ENCODE assay signal across 8 mouse cellular contexts in the genomic region with DNA sequence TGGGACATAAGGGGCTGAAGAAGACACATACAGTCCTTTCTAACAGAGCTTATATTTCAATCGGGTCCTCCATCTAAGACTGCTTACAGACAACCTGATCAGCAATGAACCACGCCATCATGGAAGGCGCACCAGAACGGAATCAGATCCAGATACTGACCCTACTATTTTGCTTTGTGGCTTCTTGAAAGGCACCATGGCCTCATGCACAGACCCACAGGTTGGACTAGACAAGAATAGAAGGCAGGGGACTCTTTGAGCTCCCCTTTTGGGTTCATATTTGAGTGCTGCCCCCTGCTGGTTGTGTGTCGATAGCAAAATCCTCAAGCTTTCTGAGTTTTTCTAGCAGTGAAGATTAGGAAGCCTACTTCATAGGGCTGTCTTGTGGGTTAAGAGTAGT.
DNase-seq lines count a peak whose midpoint lies in the region; ATAC-seq lines count a peak whose summit lies in the region.

No protein-coding gene starts in this region.

- H3K27me3 ChIP-seq in embryonic facial prominence, embryonic 12.5 days, result no peaks in the 10 kb centered on the region
- H3K27me3 ChIP-seq in limb, embryonic 12.5 days, result no peaks in the 10 kb centered on the region; the same call in 1 of the 2 replicates
- H3K27me3 ChIP-seq in midbrain, embryonic 14.5 days (ENCODE audit: control insufficient read depth, insufficient read depth, low read length), result no peaks in the 10 kb centered on the region

- ATAC-seq in embryonic facial prominence, embryonic 12.5 days (ENCODE audit: insufficient number of reproducible peaks, insufficient read depth, low FRiP score, low TSS enrichment), result 0 out of 2 replicates have a peak, but pooled peaks have one; percentile 17
- peak; percentile 53; the same call in 1 of the 2 replicates for ATAC-seq in limb, embryonic 12.5 days (ENCODE audit: insufficient number of reproducible peaks, insufficient read depth, low FRiP score, low TSS enrichment, low read depth)
- ATAC-seq in midbrain, embryonic 14.5 days (ENCODE audit: low FRiP score, low TSS enrichment), result peak; percentile 32; the same call in 1 of the 2 replicates

- no peak overlapping the region for H3K9ac ChIP-seq in embryonic facial prominence, embryonic 12.5 days
- H3K9ac ChIP-seq in limb, embryonic 12.5 days (replicated peaks), result peak overlapping the region; percentile 61; the same call in 1 of the 2 replicates
- no peak overlapping the region for H3K9ac ChIP-seq in midbrain, embryonic 14.5 days (replicated peaks; ENCODE audit: low read length)

- no peak overlapping the region for H3K27ac ChIP-seq in embryonic facial prominence, embryonic 12.5 days
- no peak overlapping the region for H3K27ac ChIP-seq in limb, embryonic 12.5 days
- no peak overlapping the region for H3K27ac ChIP-seq in midbrain, embryonic 14.5 days (replicated peaks; ENCODE audit: low read depth, low read length)

- 25% methylated on average over 5 of the region's 5 CpGs for WGBS in embryonic facial prominence, embryonic 12.5 days
- 33% methylated on average over 5 of the region's 5 CpGs for WGBS in limb, embryonic 12.5 days
- WGBS in midbrain, embryonic 14.5 days, result 25% methylated on average over 5 of the region's 5 CpGs

- H3K4me2 ChIP-seq in embryonic facial prominence, embryonic 12.5 days (replicated peaks), result peak overlapping the region; percentile 58
- H3K4me2 ChIP-seq in limb, embryonic 12.5 days, result peak overlapping the region; percentile 75
- peak overlapping the region; percentile 60 for H3K4me2 ChIP-seq in midbrain, embryonic 14.5 days (ENCODE audit: low read length)

- H3K9me3 ChIP-seq in embryonic facial prominence, embryonic 12.5 days, result no peaks in the 10 kb centered on the region
- no peaks in the 10 kb centered on the region for H3K9me3 ChIP-seq in limb, embryonic 12.5 days
- H3K9me3 ChIP-seq in midbrain, embryonic 14.5 days (ENCODE audit: control insufficient read depth, low read length), result no peaks in the 10 kb centered on the region

- H3K4me1 ChIP-seq in embryonic facial prominence, embryonic 12.5 days, result 0 out of 2 replicates have a peak, but pooled peaks cover 3% of the 10 kb centered on the region
- peaks cover 10% of the 10 kb centered on the region; the same call in 1 of the 2 replicates for H3K4me1 ChIP-seq in limb, embryonic 12.5 days (replicated peaks)
- H3K4me1 ChIP-seq in midbrain, embryonic 14.5 days (ENCODE audit: control insufficient read depth, insufficient read depth, low read length), result 0 out of 2 replicates have a peak, but pooled peaks cover 5% of the 10 kb centered on the region

- peak; percentile 87 for DNase-seq in 416B (ENCODE audit: low read depth)
- peak; percentile 46 to 59 for DNase-seq in adrenal gland, postnatal 4 days (ENCODE audit: low spot score in 2 of 2)
- peak; percentile 96 for DNase-seq in heart, adult 11 months
- peak; percentile 80 for DNase-seq in kidney, adult 18-20 months
- peak; percentile 91 for DNase-seq in midbrain, embryonic 14.5 days
- DNase-seq in spleen, adult 18-20 months, result peak; percentile 40 to 78

- H3K4me3 ChIP-seq in embryonic facial prominence, embryonic 12.5 days, result 0 out of 2 replicates have a peak overlapping the region, but pooled peaks have one; percentile 18
- H3K4me3 ChIP-seq in limb, embryonic 12.5 days (replicated peaks), result peak overlapping the region; percentile 34
- H3K4me3 ChIP-seq in midbrain, embryonic 14.5 days (replicated peaks; ENCODE audit: low read depth, low read length), result peak overlapping the region; percentile 23; the same call in 1 of the 2 replicates

- H3K36me3 ChIP-seq in embryonic facial prominence, embryonic 12.5 days, result 0 out of 2 replicates have a peak, but pooled peaks cover 12% of the 10 kb centered on the region
- peaks cover 6% of the 10 kb centered on the region; the same call in 1 of the 2 replicates for H3K36me3 ChIP-seq in limb, embryonic 12.5 days
- no peaks in the 10 kb centered on the region for H3K36me3 ChIP-seq in midbrain, embryonic 14.5 days (ENCODE audit: control insufficient read depth, insufficient read depth, low read length)
